Comparison of ENCODE assay signal across 7 mouse cellular contexts in genomic region chr2:4300383-4300811, GRCm38 (mm10).
A peak's percentile ranks its signal among the peaks of the same experiment; 100 is the strongest.
DNase-seq lines count a peak whose midpoint lies in the region; ATAC-seq lines count a peak whose summit lies in the region.

No protein-coding gene starts in this region.

- no peaks in the 10 kb centered on the region for H3K36me3 ChIP-seq in embryonic facial prominence, embryonic 14.5 days (ENCODE audit: control insufficient read depth, insufficient read depth, low read length)
- no peaks in the 10 kb centered on the region for H3K36me3 ChIP-seq in neural tube, embryonic 14.5 days (ENCODE audit: control insufficient read depth, insufficient read depth, low read length)

- peak overlapping the region; percentile 69 for H3K9ac ChIP-seq in embryonic facial prominence, embryonic 14.5 days (ENCODE audit: low read depth, low read length)
- no peak overlapping the region for H3K9ac ChIP-seq in neural tube, embryonic 14.5 days (replicated peaks; ENCODE audit: low read depth, low read length)

- H3K27ac ChIP-seq in embryonic facial prominence, embryonic 14.5 days (replicated peaks; ENCODE audit: low read depth, low read length) = peak overlapping the region; percentile 86
- H3K27ac ChIP-seq in neural tube, embryonic 14.5 days (ENCODE audit: low read depth, low read length) = 0 out of 2 replicates have a peak overlapping the region, but pooled peaks have one; percentile 23

- H3K9me3 ChIP-seq in embryonic facial prominence, embryonic 14.5 days (ENCODE audit: control insufficient read depth, low read length) = no peaks in the 10 kb centered on the region
- H3K9me3 ChIP-seq in neural tube, embryonic 14.5 days (ENCODE audit: control insufficient read depth, low read length) = no peaks in the 10 kb centered on the region

- DNase-seq in brain, adult 2 months (ENCODE audit: low read depth, low spot score) = peak; percentile 31
- DNase-seq in embryonic facial prominence, embryonic 14.5 days (ENCODE audit: low spot score) = peak; percentile 83
- peak; percentile 23 to 45 for DNase-seq in heart, postnatal 14 days
- DNase-seq in liver = peak; percentile 11
- no peak for DNase-seq in natural killer cell, adult 2 months (ENCODE audit: low spot score in 2 of 2)
- no peak for DNase-seq in thymus, postnatal 25 days

- intact Hi-C loops in heart, postnatal 14 days (cut with DNase I) = no loop called here

- H3K4me3 ChIP-seq in embryonic facial prominence, embryonic 14.5 days (ENCODE audit: low read depth, low read length) = peak overlapping the region; percentile 45
- peak overlapping the region; percentile 6; the same call in 1 of the 2 replicates for H3K4me3 ChIP-seq in neural tube, embryonic 14.5 days (ENCODE audit: low read depth, low read length)

- ATAC-seq in embryonic facial prominence, embryonic 14.5 days (ENCODE audit: low read depth) = 0 out of 2 replicates have a peak, but pooled peaks have one; percentile 9
- no peak for ATAC-seq in neural tube, embryonic 14.5 days (ENCODE audit: low read depth)

- 8% methylated on average over 13 of the region's 13 CpGs for WGBS in embryonic facial prominence, embryonic 14.5 days
- WGBS in neural tube, embryonic 14.5 days = 31% methylated on average over 13 of the region's 13 CpGs

- no peaks in the 10 kb centered on the region for H3K27me3 ChIP-seq in embryonic facial prominence, embryonic 14.5 days (replicated peaks; ENCODE audit: control insufficient read depth, insufficient read depth, low read length)
- no peaks in the 10 kb centered on the region for H3K27me3 ChIP-seq in neural tube, embryonic 14.5 days (ENCODE audit: control insufficient read depth, insufficient read depth, low read length)

- peak overlapping the region; percentile 71 for H3K4me2 ChIP-seq in embryonic facial prominence, embryonic 14.5 days (ENCODE audit: low read depth, low read length)
- H3K4me2 ChIP-seq in neural tube, embryonic 14.5 days (ENCODE audit: low read depth, low read length) = peak overlapping the region; percentile 36; the same call in 1 of the 2 replicates

- H3K4me1 ChIP-seq in embryonic facial prominence, embryonic 14.5 days (ENCODE audit: control insufficient read depth, insufficient read depth, low read length) = peaks cover 43% of the 10 kb centered on the region
- peaks cover 14% of the 10 kb centered on the region; the same call in 1 of the 2 replicates for H3K4me1 ChIP-seq in neural tube, embryonic 14.5 days (ENCODE audit: control insufficient read depth, insufficient read depth, low read length)

Comparison
In these comparisons a context has a peak if more than half of its experiments do, and no peak if none do; other contexts are left out.
1. DNase-seq: peak in brain, adult 2 months (single experiment), embryonic facial prominence, embryonic 14.5 days (single experiment), heart, postnatal 14 days (2 of 2) and liver (single experiment); none in natural killer cell, adult 2 months (0 of 2) and thymus, postnatal 25 days (single experiment).